Comparison of ENCODE assay signal across 10 mouse cellular contexts in the genomic region with DNA sequence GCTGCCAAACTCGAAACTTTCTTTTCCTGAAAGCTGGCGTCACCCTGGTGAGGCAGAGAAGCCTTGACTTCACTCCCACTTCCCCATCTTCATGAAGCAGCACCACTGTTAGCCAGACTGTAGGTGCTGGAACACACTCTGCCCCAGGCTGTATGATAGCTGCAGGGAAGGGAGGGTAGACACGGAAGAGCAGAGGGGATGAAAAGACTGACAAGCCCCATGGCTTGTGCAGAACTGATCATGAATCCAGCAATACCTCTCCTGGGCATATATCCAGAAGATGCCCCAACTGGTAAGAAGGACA.
"Had no signal": no experiment of that assay in that cellular context is flagged by ENCODE, and none has a peak within 500 bp of the region (broad histone marks: within the 10 kb centered on the region; RNA-seq: fewer than 3 reads in every experiment).

No protein-coding gene starts in this region.

- H3K4me3 ChIP-seq: limb, embryonic 12.5 days; liver, embryonic 13.5 days; midbrain, embryonic 13.5 days had no signal

- H3K9ac ChIP-seq: limb, embryonic 12.5 days; liver, embryonic 13.5 days; liver, postnatal 0 days; midbrain, embryonic 13.5 days had no signal

- H3K27me3 ChIP-seq: limb, embryonic 12.5 days; liver, embryonic 13.5 days; midbrain, embryonic 13.5 days had no signal

- DNase-seq: kidney, adult 9 months; kidney, postnatal 14 days; layer of hippocampus, adult 9-11 months; layer of hippocampus, postnatal 36 days; liver; liver, embryonic 13.5 days; liver, postnatal 0 days; right cerebral cortex, postnatal 14 days had no signal

- ATAC-seq: liver, postnatal 0 days; midbrain, embryonic 13.5 days had no signal

- H3K4me2 ChIP-seq: limb, embryonic 12.5 days; liver, embryonic 13.5 days; midbrain, embryonic 13.5 days had no signal

- H3K27ac ChIP-seq: limb, embryonic 12.5 days; liver, embryonic 13.5 days; midbrain, embryonic 13.5 days had no signal

- H3K9me3 ChIP-seq: limb, embryonic 12.5 days; liver, embryonic 13.5 days; midbrain, embryonic 13.5 days had no signal

- H3K36me3 ChIP-seq: limb, embryonic 12.5 days; liver, embryonic 13.5 days; midbrain, embryonic 13.5 days had no signal
